Mouse (Mus musculus) monocyte, adult 2 months (primary cell): Measurements from ENCODE around the gene Ptcd1.
"Not testable (repeated sequence)": the region's sequence is repeated elsewhere in the genome, so short reads cannot be mapped to it uniquely, and the experiment has no call there.

Experiments
- DNase-seq, 2 experiments: peaks; one replicate each; pipeline ENCODE4 v3.0.0; 2022; ENCODE audit warnings: low spot score in 2 of 2, low read depth in 1 of 2

Ptcd1 gene

DNA sequence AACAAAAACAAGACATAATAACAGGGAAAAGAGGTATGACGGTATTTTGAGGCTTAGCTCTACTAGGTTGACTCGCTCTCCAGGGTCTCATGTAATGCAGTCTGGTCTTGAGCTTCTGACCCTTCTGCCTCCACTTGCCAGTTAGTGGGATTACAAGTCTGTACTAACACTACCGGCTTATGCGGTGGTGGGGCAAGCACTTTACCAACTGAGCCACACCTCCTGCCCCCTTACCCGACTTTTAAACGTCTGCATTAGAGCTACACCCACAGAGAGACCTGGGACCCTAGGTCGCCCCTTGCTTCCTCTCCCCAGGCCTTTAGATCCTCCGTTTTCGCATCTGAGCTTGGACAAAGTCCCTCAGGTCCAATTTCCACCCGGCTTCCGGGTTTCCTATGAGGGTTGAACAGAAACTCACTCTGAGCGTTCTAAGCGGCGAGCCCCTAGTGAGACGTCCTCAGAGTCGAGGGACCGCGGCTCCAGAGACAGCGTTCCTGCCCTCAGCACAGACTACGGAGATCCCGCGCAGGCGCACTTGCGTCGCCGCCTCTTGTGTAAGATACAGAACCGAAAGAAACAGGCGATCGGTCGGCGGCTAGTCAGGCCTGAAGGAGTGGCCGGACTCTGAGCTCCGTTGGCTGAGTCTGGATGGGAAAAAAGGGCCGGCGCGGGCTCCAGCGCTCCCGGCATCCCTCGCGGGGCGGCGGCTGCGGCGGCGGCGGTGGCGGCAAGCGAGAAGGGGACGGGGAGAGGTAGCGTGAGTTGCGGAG, at the start of gene Ptcd1, which contains the start of gene Cpsf4:
TSS of gene Ptcd1 (minus strand) at position 573 of the 770 bp plus-strand sequence.
TSS of gene Cpsf4 (plus strand) at position 678 of the 770 bp plus-strand sequence.
- peak; percentile 94 to 98 for DNase-seq

DNA sequence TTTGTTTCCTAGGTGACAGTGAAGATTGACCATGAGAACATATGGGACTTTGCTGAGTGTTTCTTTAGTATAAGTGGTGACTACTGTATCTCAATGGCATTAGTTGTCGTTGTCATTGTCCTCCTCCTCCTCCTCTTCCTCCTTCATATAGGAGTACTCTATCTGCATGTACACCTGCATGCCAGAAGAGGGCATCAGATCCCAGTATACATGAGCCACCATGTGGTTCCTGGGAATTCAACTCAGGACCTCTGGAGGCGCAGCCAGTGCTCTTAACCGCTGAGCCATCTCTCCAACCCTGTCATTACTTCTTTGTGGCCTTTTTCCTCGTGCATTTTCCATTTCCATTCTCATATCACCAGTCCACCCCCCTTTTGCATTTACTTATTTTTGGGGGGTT, 47.8 kb upstream of the Ptcd1 start:
- DNase-seq, result no peak

DNA sequence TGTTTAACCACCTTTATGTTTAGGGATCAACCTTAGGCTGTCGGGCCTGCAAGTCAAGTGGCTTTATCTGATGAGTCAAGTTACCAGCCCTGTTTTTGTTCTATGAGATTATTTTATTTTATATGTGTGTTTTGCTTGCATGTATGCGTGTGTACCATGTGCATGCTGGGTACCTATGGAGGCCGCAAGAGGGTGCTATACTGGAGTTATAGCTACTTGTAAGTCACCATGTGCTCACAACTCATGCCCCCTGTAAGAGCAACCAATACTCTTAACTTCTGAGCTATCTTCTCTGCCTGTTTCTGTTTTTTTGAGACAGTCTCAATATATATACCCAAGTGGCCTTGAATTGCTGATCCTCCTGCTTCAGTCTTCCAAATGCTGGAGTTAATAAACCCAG, 46.6 kb upstream of the Ptcd1 start:
- no peak for DNase-seq

DNA sequence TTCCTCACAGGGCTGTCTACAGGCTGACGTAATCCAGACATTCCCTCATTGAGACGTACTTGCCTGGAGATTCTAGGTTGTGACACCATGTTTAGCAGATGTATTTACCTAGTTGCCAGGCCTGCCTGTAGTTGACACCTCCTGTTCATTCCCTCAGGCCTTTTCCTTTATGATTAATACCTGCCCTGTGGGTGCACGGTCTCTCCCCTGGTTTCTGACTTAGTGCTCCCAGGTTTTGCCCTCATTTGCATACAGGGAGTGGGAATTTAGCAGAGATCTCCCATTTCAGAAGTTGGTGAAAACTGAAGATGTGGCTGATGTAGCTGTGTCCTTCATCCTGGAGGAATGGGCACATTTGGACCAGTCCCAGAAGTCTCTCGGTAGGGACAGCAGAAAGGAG, 45.3 kb upstream of the Ptcd1 start:
- DNase-seq, result no peak

DNA sequence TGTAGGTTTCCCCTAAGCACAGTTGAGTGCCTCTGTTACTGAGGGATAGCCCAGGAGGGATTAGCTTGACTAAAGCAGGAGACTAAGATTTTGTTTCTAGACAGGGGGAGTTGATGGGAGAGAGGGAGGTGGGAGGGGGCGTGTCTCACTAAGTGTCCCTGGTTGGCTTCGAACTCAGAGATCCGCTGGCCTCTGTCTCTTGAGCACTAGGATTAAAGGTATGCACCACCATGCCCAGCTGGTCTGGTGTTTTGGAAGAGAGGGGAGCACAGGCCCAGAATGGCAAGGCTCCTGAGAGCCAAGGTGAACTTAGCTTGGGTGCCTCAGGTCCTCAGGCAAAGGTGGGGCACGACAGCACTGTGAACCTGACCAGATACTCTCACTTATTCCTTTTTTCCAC, 44.4 kb upstream of the Ptcd1 start:
- DNase-seq, result no peak

DNA sequence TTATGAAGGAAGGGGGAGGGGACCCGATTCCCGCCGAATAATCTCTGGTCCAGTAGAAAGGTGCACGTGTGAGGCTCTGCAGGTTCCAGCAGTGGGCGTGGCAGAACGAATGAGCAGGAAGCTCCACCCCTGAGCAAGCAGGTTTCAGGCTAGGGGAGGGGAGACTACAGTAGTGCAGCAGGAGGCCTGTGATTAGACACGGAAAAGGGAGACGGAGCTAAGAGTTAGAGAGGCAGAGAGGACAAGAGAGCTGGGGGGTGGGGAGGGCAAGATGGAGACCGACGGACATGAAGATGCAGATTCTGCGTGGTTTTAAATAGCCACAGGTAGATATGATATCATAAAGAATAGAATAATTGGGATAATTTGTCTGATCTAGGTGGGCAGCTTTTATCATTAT, 41.5 kb upstream of the Ptcd1 start:
- DNase-seq, result not testable (repeated sequence)

DNA sequence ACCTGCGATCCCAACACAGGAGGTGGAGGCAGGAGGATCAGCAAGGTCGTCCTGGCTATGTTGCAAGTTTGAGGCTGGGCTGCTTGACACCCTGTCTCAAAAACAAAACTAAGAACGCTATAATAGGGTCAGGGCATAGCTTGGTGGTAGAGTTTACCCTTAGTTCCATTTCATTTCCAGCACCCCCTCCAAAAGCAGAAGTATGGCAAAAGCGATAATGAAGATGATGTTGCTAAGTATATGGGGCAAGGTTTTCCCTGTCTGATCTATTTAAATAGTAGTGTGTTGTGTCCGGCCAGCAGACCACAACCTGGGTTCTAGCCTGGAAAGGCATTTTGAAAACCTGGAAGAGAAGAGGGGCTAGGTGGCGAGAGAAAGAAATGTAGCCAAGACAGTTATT, 41.0 kb upstream of the Ptcd1 start:
- no peak for DNase-seq

DNA sequence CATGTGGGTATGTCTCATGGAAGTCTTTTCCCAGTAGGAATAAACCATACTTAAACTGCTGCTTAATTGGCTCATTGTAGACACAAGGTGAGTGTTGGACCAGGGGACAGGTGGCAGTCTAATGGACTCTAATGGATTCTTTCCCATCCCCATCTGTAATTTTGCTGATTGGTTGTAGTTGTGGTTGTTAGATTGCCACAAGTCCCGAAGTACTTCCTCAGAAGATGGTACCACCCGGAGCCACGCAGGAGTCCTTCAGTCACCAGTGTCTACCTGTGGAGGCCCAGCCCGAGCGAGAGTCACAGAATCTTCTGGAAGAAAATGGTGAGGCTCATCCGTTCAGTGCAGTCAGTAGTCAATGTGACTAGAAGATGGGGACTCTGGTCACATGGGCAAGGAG, 40.5 kb upstream of the Ptcd1 start:
- DNase-seq, result no peak

DNA sequence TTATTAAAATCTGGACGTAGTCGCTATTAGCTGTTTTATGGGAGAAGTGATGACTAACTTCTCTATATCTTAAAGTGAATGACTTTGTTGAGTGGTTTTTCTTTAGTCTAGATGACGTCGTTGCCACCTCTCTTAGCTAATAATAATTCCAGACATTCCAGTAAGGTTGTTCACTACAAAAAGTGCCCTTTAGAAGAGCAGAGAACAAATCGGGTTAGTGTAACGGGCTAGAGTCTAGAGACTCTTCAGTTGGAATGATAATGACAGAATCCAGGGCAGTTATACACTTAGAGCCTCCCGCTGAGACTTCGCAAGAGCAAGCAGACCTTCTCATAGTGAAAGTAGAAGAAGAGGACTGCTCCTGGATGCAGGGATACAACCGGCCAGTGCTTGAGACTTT, 38.1 kb upstream of the Ptcd1 start:
- no peak for DNase-seq

DNA sequence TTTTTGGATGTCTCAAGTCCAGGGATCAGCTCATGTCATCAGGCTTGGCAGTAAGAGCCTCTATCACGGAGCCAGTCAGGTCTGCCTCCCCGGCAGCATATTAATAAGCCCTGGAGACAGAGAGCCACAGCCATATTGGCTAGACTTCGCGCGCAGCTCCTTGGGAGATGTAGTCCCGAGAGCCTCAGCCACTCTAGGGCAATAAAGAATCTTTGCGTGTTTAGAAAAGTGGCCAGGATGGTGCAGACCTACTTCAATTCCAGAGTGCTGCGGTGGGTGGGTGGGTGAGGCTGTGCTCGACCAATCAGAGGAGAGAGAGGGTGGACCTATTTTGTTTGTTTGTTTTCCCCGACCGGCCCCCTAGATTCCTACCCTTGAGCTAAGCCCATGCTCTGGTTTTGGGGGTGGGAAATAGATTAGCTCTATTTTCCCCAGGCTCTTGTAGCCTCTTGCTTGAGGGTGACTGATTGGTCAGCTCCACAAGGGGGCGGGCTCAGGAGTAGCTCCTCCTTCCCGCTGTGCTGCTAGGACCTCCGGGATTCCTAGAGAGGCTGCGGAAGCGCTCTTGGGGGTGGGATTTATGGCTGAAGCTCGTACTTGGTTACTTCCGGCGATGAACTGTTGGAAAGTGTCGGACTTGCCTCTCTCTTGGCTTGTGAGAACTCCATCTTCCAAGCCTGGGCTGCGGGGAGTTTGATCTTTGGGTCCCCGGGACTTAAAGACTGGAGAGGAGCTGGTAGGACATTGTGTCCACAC, 37.2 kb upstream of the Ptcd1 start, which contains the start of gene Zkscan5:
TSS of gene Zkscan5 (plus strand) at position 627 of the 756 bp plus-strand sequence.
- DNase-seq, result peak; percentile 92 to 93

DNA sequence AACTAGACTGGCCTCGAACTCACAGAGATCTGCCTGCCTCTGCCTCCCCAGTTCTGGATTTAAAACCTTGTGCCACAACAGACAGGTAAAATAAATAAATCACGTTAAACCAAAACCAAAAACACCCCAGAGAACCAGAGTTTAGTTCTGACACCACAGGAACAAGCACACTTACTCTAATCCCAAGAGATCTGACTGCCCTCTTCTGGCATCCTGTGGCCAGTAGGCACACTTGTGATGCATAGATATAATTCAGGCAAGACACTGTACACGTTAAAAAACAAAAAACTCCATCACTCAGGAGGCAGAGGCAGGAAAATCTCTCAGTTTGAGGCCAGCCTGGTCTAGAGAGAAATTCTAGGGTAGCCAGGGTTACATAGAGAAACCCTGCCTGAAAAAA, 35.5 kb upstream of the Ptcd1 start:
- no peak for DNase-seq

DNA sequence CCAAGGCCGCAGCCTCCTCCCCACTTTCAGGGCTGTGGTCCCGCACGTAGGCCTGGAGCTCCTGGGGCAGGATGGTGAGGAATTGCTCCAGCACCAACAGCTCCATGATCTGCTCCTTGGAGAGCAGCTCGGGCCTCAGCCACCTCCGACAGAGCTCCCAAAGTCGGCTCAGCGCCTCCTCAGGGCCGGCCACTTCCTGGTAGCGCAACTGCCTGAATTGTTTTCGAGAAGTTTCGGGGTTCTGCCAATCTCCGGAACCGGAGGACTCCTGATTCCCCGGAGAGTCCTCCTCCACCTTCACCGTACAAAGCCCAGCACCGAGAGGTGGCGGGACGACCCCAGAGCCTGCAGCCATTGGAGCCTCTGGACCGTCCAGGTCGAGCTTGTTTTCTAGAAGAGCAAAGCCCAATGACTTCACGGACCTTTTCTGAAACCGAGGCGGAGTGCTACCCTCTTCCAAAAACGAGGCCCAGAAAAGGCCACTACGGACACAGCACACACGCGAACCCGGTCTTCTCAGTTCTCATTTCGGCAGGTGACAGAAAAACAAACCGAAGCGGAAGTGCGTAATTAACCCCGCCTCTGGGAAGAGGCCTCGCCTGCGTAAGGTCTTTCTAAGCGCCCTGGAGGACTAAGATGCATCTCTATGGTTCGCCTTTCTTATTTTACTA, 34.5 kb upstream of the Ptcd1 start, which contains the start of gene Zkscan14:
TSS of gene Zkscan14 (minus strand) at position 548 of the 671 bp plus-strand sequence.
- DNase-seq, result peak; percentile 48 to 73

DNA sequence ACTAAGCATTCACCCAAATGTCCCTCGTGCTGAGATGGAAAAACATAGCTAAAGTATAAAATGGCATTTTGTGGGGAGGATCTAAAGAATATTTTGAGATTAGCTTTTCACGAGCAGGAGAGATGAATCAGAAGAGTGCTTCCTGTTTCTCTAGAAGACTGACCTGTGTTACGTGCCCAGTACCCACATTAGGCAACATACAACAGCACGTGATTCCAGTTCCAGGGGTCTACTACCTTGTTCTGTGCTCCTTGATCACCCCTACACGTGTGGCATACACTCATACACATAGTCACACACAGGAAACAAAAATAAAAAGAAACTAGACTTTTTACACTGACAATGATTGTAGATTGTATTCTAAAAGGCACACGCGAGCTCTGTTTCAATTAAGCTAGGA, 33.5 kb upstream of the Ptcd1 start:
- no peak for DNase-seq

DNA sequence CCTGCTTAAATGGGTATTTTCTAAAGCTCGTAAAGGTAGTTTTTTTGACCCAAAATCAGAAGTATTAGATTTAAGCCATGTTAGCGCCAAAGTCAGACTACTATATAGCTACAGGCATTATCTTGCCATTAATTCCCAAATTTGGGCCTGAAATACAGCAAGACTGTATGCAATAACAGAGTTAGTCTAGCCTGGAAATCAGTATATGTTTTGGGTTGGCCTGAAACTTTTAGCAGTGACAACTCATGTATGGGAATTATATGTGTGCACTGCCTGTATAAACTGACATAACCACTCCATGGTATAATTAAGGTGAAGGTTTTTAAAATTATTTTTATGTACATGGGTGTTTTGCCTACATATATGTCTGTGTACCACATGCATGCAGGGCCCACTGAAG, 25.1 kb upstream of the Ptcd1 start, which contains the start of gene Atp5j2:
TSS of gene Atp5j2 (minus strand) at position 101 of the 400 bp plus-strand sequence.
- no peak for DNase-seq

DNA sequence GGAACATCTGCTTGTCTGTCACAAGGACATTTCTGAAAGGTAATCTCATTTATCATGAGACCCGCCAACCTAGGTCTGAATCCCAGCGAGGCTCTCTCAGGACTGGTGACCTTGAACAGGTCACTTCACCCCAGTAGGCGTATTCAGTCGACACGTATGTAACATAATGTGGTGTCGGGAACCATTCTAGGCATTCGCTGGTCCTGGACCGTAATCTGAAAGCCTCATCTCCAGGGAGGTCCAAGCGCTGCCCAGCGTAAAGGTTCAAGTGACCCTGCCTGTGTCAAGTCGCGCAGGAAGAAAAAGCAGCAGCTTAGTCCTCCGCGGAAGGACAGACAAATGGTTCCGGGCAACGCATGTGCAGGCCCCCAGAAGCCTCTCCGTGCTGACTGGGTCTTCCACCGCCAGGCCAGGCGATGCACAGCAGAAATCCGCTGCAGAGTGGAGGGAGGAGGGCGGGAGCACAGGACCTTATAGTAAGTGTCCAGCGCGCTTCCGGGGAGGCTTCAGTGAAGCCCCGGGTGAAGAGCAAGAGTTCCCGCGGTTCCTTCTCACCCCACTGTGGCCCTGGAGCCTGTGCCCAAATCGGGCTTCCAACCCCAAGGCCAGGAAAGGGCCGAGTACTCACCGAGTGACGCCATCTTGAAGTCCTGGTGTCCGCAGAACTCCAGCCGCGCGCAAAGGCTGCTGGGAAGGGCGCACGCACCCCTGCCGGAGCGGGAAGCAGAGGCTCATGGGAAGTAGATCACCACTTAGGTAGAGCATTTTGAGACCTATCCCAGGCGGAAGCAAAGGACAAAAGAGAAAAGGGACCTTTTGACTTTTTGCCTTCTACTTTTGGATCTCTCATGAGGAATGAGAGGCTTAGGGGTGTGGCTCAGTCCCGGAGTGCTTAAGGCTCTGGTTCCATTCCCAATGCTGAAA, 24.2 kb upstream of the Ptcd1 start:
- DNase-seq, result peak; percentile 59 to 78

DNA sequence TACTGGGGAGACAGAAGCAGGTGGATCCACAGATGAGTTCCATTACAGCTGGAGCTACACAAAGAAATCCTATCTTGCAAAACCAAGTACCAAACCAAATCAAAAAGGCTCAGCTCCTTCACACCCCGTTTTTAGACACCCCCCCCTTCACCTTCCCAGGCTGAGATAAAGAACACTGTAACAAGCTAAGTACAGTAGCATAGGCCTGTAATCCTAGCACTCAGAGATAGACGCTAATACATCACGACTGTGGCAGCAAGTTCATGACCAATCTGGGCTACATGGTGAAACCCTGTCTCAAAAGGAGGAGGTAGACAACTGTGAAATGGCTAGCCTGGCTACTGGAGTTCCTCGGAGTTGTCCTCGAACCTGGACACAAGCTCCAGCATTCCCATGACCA, 23.5 kb upstream of the Ptcd1 start:
- DNase-seq, result no peak

DNA sequence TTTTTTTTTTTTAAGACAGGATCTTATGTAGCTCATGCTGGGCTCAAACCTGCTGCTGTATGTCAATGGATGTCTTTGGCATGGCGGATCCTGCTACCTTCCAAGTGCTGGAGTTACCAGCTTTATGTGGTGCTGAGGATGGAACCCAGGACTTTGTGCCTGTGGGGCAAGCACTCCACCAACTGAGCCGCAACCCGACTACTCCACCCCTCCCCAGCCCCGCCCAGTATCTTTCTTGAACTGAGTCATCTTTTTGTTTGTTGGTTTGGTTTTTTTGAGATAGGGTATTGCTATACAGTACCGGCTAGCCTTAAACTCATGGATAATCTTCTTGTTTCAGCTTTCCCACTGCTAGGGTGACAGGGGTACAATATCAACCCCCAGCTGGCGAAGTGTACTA, 22.5 kb upstream of the Ptcd1 start:
- DNase-seq, result no peak

DNA sequence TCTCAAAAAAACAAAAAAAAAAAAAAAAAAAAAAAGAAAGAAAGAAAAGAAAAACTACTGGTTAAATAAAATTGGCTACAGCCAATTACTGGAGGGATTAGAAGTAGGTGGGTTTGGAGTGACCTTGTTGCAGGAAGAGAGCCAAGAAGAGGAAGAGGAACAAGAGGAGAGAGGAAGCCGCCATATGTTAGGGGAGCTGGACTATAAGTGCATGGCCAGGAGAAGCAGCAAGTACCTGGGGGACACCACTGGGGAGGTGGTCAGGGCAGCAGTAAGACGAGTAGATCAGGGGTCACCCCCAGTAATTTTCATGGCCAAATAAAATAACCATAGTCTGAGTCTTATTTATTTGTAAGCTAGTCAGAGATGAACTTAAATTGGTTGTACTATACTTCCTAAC, 18.3 kb upstream of the Ptcd1 start:
- DNase-seq, result no peak

DNA sequence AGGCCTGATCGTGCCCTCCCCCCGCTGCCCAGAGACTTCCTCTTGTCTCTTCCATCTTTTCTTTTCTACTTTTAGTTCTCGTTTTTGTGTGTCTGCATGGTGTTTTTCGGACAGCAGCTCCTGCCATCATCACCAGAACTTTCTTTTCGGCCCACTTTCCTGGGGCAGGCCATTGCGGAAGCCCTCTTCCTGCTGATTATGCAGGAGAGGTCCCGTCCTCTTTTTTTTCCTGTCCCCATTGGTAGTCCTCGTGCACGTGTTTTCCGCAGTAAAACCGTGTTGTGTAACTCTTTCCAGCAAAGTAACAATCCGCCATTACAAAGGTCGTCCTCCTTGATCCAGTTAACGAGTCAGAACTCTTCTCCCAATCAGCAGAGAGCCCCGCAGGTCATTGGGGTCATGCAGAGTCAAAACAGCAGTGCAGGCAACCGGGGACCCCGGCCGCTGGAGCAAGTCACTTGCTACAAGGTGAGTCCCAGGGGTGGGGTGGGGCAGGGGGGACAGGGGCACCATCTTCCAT, 11.6 kb upstream of the Ptcd1 start:
- no peak for DNase-seq

DNA sequence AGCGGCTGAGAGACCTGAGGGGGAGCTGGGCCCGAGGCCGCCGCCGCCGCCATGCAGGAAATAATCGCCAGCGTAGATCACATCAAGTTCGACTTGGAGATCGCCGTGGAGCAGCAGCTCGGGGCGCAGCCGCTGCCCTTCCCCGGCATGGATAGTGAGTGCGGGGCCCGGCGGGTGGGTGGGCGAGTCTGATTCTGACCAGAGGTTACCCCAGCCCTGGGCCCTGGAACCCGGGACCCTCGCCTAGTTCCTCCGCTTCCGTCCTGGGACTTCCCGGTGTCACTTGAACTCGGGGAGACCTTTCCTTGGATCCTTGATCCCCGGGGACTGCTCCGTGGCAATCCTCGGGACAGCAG, 376 bp upstream of the Ptcd1 start:
- no peak for DNase-seq
